ENCODE assay signal across 9 mouse cellular contexts in genomic region chr3:28543380-28543984, GRCm38 (mm10).
DNase-seq lines count a peak whose midpoint lies in the region; ATAC-seq and TF ChIP-seq lines count a peak whose summit lies in the region.
"Had no signal": no experiment of that assay in that cellular context is flagged by ENCODE, and none has a peak within 500 bp of the region (broad histone marks: within the 10 kb centered on the region; RNA-seq: fewer than 3 reads in every experiment).

No protein-coding gene starts in this region.

- H3ac ChIP-seq in myocyte (ENCODE audit: control insufficient read depth, insufficient read length), result no peak overlapping the region

- H3K27me3 ChIP-seq in limb, embryonic 11.5 days (ENCODE audit: control insufficient read depth, insufficient read depth, low read length), result no peaks in the 10 kb centered on the region
- H3K27me3 ChIP-seq in limb, embryonic 10.5 days (ENCODE audit: low read depth, poor library complexity, severe bottlenecking), result no peaks in the 10 kb centered on the region
- no peaks in the 10 kb centered on the region for H3K27me3 ChIP-seq in kidney, postnatal 0 days (ENCODE audit: insufficient read depth, low read length)
- H3K27me3 ChIP-seq in myocyte (ENCODE audit: control insufficient read depth, insufficient read depth, insufficient read length), result no peaks in the 10 kb centered on the region
- H3K27me3 ChIP-seq: neural tube, embryonic 12.5 days had no signal

- peak; percentile 54 to 85 for DNase-seq in adrenal gland, adult (ENCODE audit: inconsistent age in 2 of 2, low spot score in 1 of 2)
- DNase-seq in adrenal gland, postnatal 4 days (ENCODE audit: low spot score in 2 of 2), result no peak
- peak; percentile 43 for DNase-seq in limb, embryonic 11.5 days (ENCODE audit: low spot score)
- DNase-seq in limb, embryonic 10.5 days (ENCODE audit: low spot score), result no peak
- peak; percentile 61 for DNase-seq in kidney, postnatal 0 days (ENCODE audit: low spot score)

- no peak overlapping the region for H3K4me2 ChIP-seq in limb, embryonic 11.5 days (ENCODE audit: low read depth, severe bottlenecking)
- H3K4me2 ChIP-seq in kidney, postnatal 0 days (ENCODE audit: low read length), result peak overlapping the region; percentile 19; the same call in 1 of the 2 replicates
- H3K4me2 ChIP-seq in myocyte (ENCODE audit: low read depth), result peak overlapping the region; percentile 68
- H3K4me2 ChIP-seq: neural tube, embryonic 12.5 days had no signal

- WGBS in limb, embryonic 11.5 days, result 73% methylated on average over 10 of the region's 10 CpGs
- WGBS in limb, embryonic 10.5 days, result 76% methylated on average over 10 of the region's 10 CpGs
- 16% methylated on average over 10 of the region's 10 CpGs for WGBS in bone marrow, adult 2 months
- 67% methylated on average over 10 of the region's 10 CpGs for WGBS in kidney, postnatal 0 days

- no peaks in the 10 kb centered on the region for H3K4me1 ChIP-seq in limb, embryonic 11.5 days (ENCODE audit: control insufficient read depth, insufficient read depth, low read length)
- no peaks in the 10 kb centered on the region for H3K4me1 ChIP-seq in limb, embryonic 10.5 days
- H3K4me1 ChIP-seq in bone marrow, adult 2 months (ENCODE audit: control insufficient read depth, insufficient read depth, low read length), result no peaks in the 10 kb centered on the region
- H3K4me1 ChIP-seq in kidney, postnatal 0 days (replicated peaks; ENCODE audit: insufficient read depth, low read length), result no peaks in the 10 kb centered on the region

- TF ChIP-seq CTCF in bone marrow, adult 2 months (IDR thresholded peaks at IDR 0.05; ENCODE audit: control insufficient read depth, insufficient read depth, low read length), result peak; percentile 35; the same call in 1 of the 2 replicates
- TF ChIP-seq CTCF in kidney, postnatal 0 days (IDR thresholded peaks at IDR 0.05; ENCODE audit: low read depth), result peak; percentile 75

- H3K4me3 ChIP-seq in limb, embryonic 11.5 days (ENCODE audit: low read depth, low read length), result no peak overlapping the region
- H3K4me3 ChIP-seq in limb, embryonic 10.5 days, result no peak overlapping the region
- peak overlapping the region; percentile 15 for H3K4me3 ChIP-seq in bone marrow, adult 2 months (replicated peaks; ENCODE audit: control insufficient read depth, low read depth, low read length)
- H3K4me3 ChIP-seq in kidney, postnatal 0 days (replicated peaks; ENCODE audit: low read depth, low read length), result no peak overlapping the region
- no peak overlapping the region for H3K4me3 ChIP-seq in myocyte
- H3K4me3 ChIP-seq: neural tube, embryonic 12.5 days had no signal

- no peaks in the 10 kb centered on the region for H3K9me3 ChIP-seq in limb, embryonic 11.5 days (ENCODE audit: control insufficient read depth, low read length)
- no peaks in the 10 kb centered on the region for H3K9me3 ChIP-seq in limb, embryonic 10.5 days (replicated peaks)
- H3K9me3 ChIP-seq in kidney, postnatal 0 days (replicated peaks; ENCODE audit: low read length), result no peaks in the 10 kb centered on the region
- H3K9me3 ChIP-seq: neural tube, embryonic 12.5 days had no signal

- no peaks in the 10 kb centered on the region for H3K79me2 ChIP-seq in myocyte (ENCODE audit: control insufficient read depth, insufficient read depth)

- no peak for ATAC-seq in limb, embryonic 11.5 days (ENCODE audit: insufficient number of reproducible peaks, low FRiP score, low TSS enrichment, low read depth)
- peak; percentile 71 for ATAC-seq in kidney, postnatal 0 days (replicated peaks; ENCODE audit: low FRiP score, low read depth)
- no peak for ATAC-seq in erythroid progenitor cell, adult 5-6 weeks (replicated peaks; ENCODE audit: low FRiP score, poor library complexity, severe bottlenecking)

- TF ChIP-seq POLR2A in bone marrow, adult 2 months (IDR thresholded peaks at IDR 0.05; ENCODE audit: borderline replicate concordance, control insufficient read depth, low read depth, low read length), result no peak
- TF ChIP-seq POLR2A in myocyte (IDR thresholded peaks at IDR 0.05; ENCODE audit: insufficient read length, low read depth), result no peak

- H3K36me3 ChIP-seq in limb, embryonic 11.5 days (ENCODE audit: control insufficient read depth, insufficient read depth, low read length), result no peaks in the 10 kb centered on the region
- H3K36me3 ChIP-seq in limb, embryonic 10.5 days, result no peaks in the 10 kb centered on the region
- H3K36me3 ChIP-seq in kidney, postnatal 0 days (ENCODE audit: insufficient read depth, low read length), result no peaks in the 10 kb centered on the region
- no peaks in the 10 kb centered on the region for H3K36me3 ChIP-seq in myocyte (ENCODE audit: control insufficient read depth, insufficient read depth)
- H3K36me3 ChIP-seq: neural tube, embryonic 12.5 days had no signal

- H3K27ac ChIP-seq in limb, embryonic 11.5 days (replicated peaks; ENCODE audit: low read depth, low read length), result no peak overlapping the region
- no peak overlapping the region for H3K27ac ChIP-seq in limb, embryonic 10.5 days
- H3K27ac ChIP-seq in bone marrow, adult 2 months (ENCODE audit: control insufficient read depth, insufficient read depth, low read depth, low read length, poor library complexity), result no peak overlapping the region
- no peak overlapping the region for H3K27ac ChIP-seq in kidney, postnatal 0 days
- H3K27ac ChIP-seq: neural tube, embryonic 12.5 days had no signal

- no peak overlapping the region for H3K9ac ChIP-seq in limb, embryonic 11.5 days (ENCODE audit: low read length)
- no peak overlapping the region for H3K9ac ChIP-seq in kidney, postnatal 0 days (ENCODE audit: low read depth, low read length)
- H3K9ac ChIP-seq: neural tube, embryonic 12.5 days had no signal

TF ChIP-seq in myocyte, 11 proteins besides CTCF, POLR2A, EP300 and RAD21:
- no peak for TF ChIP-seq USF1 (IDR thresholded peaks at IDR 0.05; ENCODE audit: low read depth)
- TF ChIP-seq TCF12 (IDR thresholded peaks at IDR 0.05; ENCODE audit: insufficient read depth, poor library complexity, severe bottlenecking), result no peak
- no peak for TF ChIP-seq CEBPB (IDR thresholded peaks at IDR 0.05; ENCODE audit: insufficient read depth, poor library complexity, severe bottlenecking)
- no peak for TF ChIP-seq MYOG (IDR thresholded peaks at IDR 0.05; ENCODE audit: control insufficient read depth in 1 of 3, insufficient read depth in 1 of 3, insufficient read length in 2 of 3, low read depth in 2 of 3)
- TF ChIP-seq MYOD1 (IDR thresholded peaks at IDR 0.05; ENCODE audit: control insufficient read depth in 1 of 3, insufficient read length in 2 of 3, low read depth in 2 of 3), result no peak
- no peak for TF ChIP-seq TCF3 (IDR thresholded peaks at IDR 0.05; ENCODE audit: insufficient read length, low read depth)
- TF ChIP-seq REST (IDR thresholded peaks at IDR 0.05; ENCODE audit: insufficient read depth, insufficient read length), result no peak
- no peak for TF ChIP-seq POLR2AphosphoS2 (IDR thresholded peaks at IDR 0.05; ENCODE audit: insufficient read length, low read depth)
- no peak for TF ChIP-seq E2F4 (IDR thresholded peaks at IDR 0.05; ENCODE audit: insufficient read depth)
- TF ChIP-seq MAX (IDR thresholded peaks at IDR 0.05; ENCODE audit: low read depth), result no peak
- TF ChIP-seq SRF (IDR thresholded peaks at IDR 0.05; ENCODE audit: control insufficient read depth, insufficient read length, low read depth), result no peak

Comparison
In these comparisons a context has a peak if more than half of its experiments do, and no peak if none do; other contexts are left out.
1. DNase-seq: peak in adrenal gland, adult (2 of 2), limb, embryonic 11.5 days (single experiment) and kidney, postnatal 0 days (single experiment); none in adrenal gland, postnatal 4 days (0 of 2) and limb, embryonic 10.5 days (single experiment).